Mouse (Mus musculus) liver, embryonic 16.5 days (tissue): Measurements from ENCODE around the gene Cacna1e. TPM values are rescaled to one million over a fixed set of nuclear protein-coding genes. Genes with fewer than 3 reads are reported as not detected.

Source experiments
- ATAC-seq: fragments of 200-750 bp; cut with Nextera tagmentation; 2 replicates; pipeline ENCODE4 v1.8.0; 2017; ENCODE audit warnings: low read depth, mild to moderate bottlenecking, moderate number of reproducible peaks, moderate library complexity
- H3K27ac ChIP-seq: fragments of 300-500 bp; sonication (generic); 2 replicates; pipeline ENCODE4 v1.5.1; 2014; ENCODE audit warnings: mild to moderate bottlenecking, low read length
- H3K27me3 ChIP-seq: fragments of 300-500 bp; sonication (generic); 2 replicates; pipeline ENCODE4 v1.6.1; 2014; ENCODE audit warnings: low read depth, low read length, mixed read lengths; ENCODE audit not compliant: control insufficient read depth, insufficient read depth
- H3K36me3 ChIP-seq: fragments of 300-500 bp; sonication (generic); 2 replicates; pipeline ENCODE4 v1.6.1; 2014; ENCODE audit warnings: mild to moderate bottlenecking; ENCODE audit not compliant: control insufficient read depth, insufficient read depth
- H3K4me1 ChIP-seq: fragments of 300-500 bp; sonication (generic); 2 replicates; pipeline ENCODE4 v1.6.1; 2014; ENCODE audit warnings: low read depth, low read length, mixed read lengths; ENCODE audit not compliant: control insufficient read depth
- H3K4me2 ChIP-seq: fragments of 300-500 bp; sonication (generic); 2 replicates; pipeline ENCODE4 v1.6.1; 2014; ENCODE audit warnings: low read depth, low read length, mixed read lengths
- H3K4me3 ChIP-seq: fragments of 300-500 bp; sonication (generic); 2 replicates; pipeline ENCODE4 v1.5.1; 2014; ENCODE audit warnings: low read depth, mild to moderate bottlenecking, low read length
- H3K9ac ChIP-seq: fragments of 300-500 bp; sonication (generic); 2 replicates; pipeline ENCODE4 v1.6.1; 2014; ENCODE audit warnings: low read depth, low read length
- H3K9me3 ChIP-seq: fragments of 300-500 bp; sonication (generic); replicated peaks from 2 replicates; pipeline ENCODE4 v1.6.1; 2016; ENCODE audit warnings: low read length; ENCODE audit not compliant: control insufficient read depth
- WGBS: fragments of 180-500 bp; shearing (Covaris S2); extraction: QIAGEN DNeasy Blood & Tissue Kit; methylation state at CpG from one replicate; pipeline ENCODE4 v1.1.7; 2014; ENCODE audit not compliant: insufficient replicate concordance; 5-methylcytosine and 5-hydroxymethylcytosine counted together
- polyA plus RNA-seq: library from polyadenylated mRNA; unstranded; fragments of >200 nt; fragmentation: Nextera tagmentation; extraction: Ambion mirVana; gene quantifications from 2 replicates; pipeline ENCODE4 v1.2.1, GENCODE M21; 2015

Cacna1e gene
- polyA plus RNA-seq, 1 experiment from 2014 or later, result 0.05 TPM

DNA sequence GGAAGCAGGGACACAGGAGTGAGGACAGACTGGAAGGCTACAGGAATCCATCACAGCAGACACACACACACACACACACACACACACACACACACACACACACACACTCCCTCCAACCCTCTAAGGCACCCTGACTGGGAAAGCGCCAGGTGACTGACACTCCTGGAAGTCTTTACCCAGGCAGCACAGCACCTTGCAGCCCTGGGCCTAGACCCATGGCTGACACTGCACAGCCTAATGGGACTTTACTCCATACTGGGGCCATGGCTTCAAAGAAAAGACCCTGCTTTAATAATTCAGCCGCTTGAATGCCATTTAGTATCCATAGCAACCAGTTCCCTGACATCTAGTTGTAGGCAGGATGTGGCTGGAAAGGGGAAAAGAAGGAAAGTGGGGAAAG is 2.3 kb upstream of the Cacna1e start:
- H3K4me3 ChIP-seq, result no peak overlapping the region
- ATAC-seq, result no peak
- no peak overlapping the region for H3K4me2 ChIP-seq
- 46% methylated on average over 2 of the region's 2 CpGs for WGBS
- peaks cover 20% of the 10 kb centered on the region for H3K27me3 ChIP-seq
- no peaks in the 10 kb centered on the region for H3K36me3 ChIP-seq
- H3K4me1 ChIP-seq, result no peaks in the 10 kb centered on the region
- no peak overlapping the region for H3K27ac ChIP-seq
- no peaks in the 10 kb centered on the region for H3K9me3 ChIP-seq
- H3K9ac ChIP-seq, result no peak overlapping the region

DNA sequence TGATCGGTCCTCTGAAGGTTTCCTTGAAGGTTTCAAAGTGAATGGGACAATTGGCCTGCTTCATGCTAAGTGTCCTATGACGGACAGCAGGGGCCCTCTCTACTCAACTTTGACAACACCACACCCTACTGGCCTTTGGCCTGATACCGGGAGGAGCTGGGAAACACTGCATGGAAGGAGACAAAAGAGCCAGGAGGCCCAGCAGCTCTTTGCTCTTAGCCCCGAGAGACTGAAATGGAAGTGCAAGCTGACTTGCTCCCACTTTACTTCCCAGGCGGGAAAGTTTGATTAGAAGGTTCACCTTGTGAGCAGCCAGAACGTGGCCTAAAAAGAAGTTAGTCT is 877 bp upstream of the Cacna1e start:
- WGBS, result 32% methylated on average over 6 of the region's 6 CpGs
- no peaks in the 10 kb centered on the region for H3K4me1 ChIP-seq
- H3K27ac ChIP-seq, result no peak overlapping the region
- H3K27me3 ChIP-seq, result peaks cover 20% of the 10 kb centered on the region
- H3K9ac ChIP-seq, result no peak overlapping the region
- no peaks in the 10 kb centered on the region for H3K36me3 ChIP-seq
- H3K4me2 ChIP-seq, result no peak overlapping the region
- ATAC-seq, result no peak
- H3K9me3 ChIP-seq, result no peaks in the 10 kb centered on the region
- no peak overlapping the region for H3K4me3 ChIP-seq

- H3K27me3 ChIP-seq, result peaks cover 20% of the 10 kb centered on the region
- no peaks in the 10 kb centered on the region for H3K9me3 ChIP-seq
- 4% methylated on average over 18 of the region's 18 CpGs for whole genome bisulfite sequencing
- peak overlapping the region; percentile 17 for H3K4me3 ChIP-seq
- H3K4me2 ChIP-seq, result peak overlapping the region; percentile 25
- ATAC-seq, result no peak
- H3K27ac ChIP-seq, result no peak overlapping the region
- no peaks in the 10 kb centered on the region for H3K4me1 ChIP-seq
- no peak overlapping the region for H3K9ac ChIP-seq
- H3K36me3 ChIP-seq, result no peaks in the 10 kb centered on the region
Measured at GRCm38 (mm10) chr1:154883596-154884191, 607 bp downstream of the Cacna1e start.

DNA sequence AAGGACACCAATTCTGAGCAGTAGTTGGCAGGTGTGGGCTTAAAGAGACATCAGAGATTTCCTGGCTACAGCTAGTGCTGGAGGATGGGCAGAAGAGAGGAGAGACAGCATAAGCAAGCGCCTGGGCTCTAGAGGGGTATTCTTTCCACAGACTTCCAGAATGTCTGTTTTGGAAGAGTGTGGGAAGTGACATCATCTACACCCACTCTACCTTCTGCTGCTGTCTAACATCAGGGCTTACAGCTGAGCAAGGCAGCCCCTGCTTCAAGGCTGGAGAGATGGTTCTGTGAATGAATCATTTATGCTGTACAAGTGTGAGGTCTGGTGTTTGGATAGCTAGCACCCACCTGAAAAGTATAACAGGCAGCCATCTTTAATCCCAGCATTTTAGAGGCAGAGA is 18.3 kb downstream of the Cacna1e start:
- H3K9me3 ChIP-seq, result no peaks in the 10 kb centered on the region
- H3K4me3 ChIP-seq, result no peak overlapping the region
- no peaks in the 10 kb centered on the region for H3K36me3 ChIP-seq
- H3K27me3 ChIP-seq, result no peaks in the 10 kb centered on the region
- no peak for ATAC-seq
- H3K4me1 ChIP-seq, result no peaks in the 10 kb centered on the region
- no peak overlapping the region for H3K27ac ChIP-seq
- no peak overlapping the region for H3K9ac ChIP-seq
- WGBS, result 50% methylated on average over 1 of the region's 1 CpGs
- no peak overlapping the region for H3K4me2 ChIP-seq

- no peak for ATAC-seq
Measured at GRCm38 (mm10) chr1:154861416-154861815, 22.9 kb downstream of the Cacna1e start.

GRCm38 (mm10) chr1:154854564-154854963 is 29.7 kb downstream of the Cacna1e start:
- no peaks in the 10 kb centered on the region for H3K9me3 ChIP-seq
- WGBS, result 19% methylated on average over 3 of the region's 3 CpGs
- no peak overlapping the region for H3K27ac ChIP-seq
- H3K36me3 ChIP-seq, result no peaks in the 10 kb centered on the region
- H3K9ac ChIP-seq, result no peak overlapping the region
- H3K4me1 ChIP-seq, result no peaks in the 10 kb centered on the region
- peak; percentile 27; the same call in 1 of the 2 replicates for ATAC-seq
- no peak overlapping the region for H3K4me2 ChIP-seq
- no peak overlapping the region for H3K4me3 ChIP-seq
- no peaks in the 10 kb centered on the region for H3K27me3 ChIP-seq

More at GRCm38 (mm10) chr1:154861416-154861815, 22.9 kb downstream of the Cacna1e start:
- WGBS, result 58% methylated on average over 9 of the region's 9 CpGs
- Histone ChIP-seq H3K4me1 (no peaks in the 10 kb centered on the region), H3K4me2 (no peak overlapping the region), H3K27ac (no peak overlapping the region), H3K9ac (no peak overlapping the region), H3K9me3 (no peaks in the 10 kb centered on the region), H3K36me3 (no peaks in the 10 kb centered on the region), H3K27me3 (no peaks in the 10 kb centered on the region), H3K4me3 (no peak overlapping the region)

- no peak overlapping the region for H3K27ac ChIP-seq
- ATAC-seq, result no peak
- no peaks in the 10 kb centered on the region for H3K9me3 ChIP-seq
- WGBS, result 61% methylated on average over 6 of the region's 6 CpGs
- H3K9ac ChIP-seq, result no peak overlapping the region
- H3K27me3 ChIP-seq, result no peaks in the 10 kb centered on the region
- no peaks in the 10 kb centered on the region for H3K36me3 ChIP-seq
- no peak overlapping the region for H3K4me3 ChIP-seq
- H3K4me2 ChIP-seq, result no peak overlapping the region
- H3K4me1 ChIP-seq, result no peaks in the 10 kb centered on the region
Measured at GRCm38 (mm10) chr1:154850515-154851287, 33.6 kb downstream of the Cacna1e start.

GRCm38 (mm10) chr1:154848683-154849579 is 35.4 kb downstream of the Cacna1e start:
- no peaks in the 10 kb centered on the region for H3K4me1 ChIP-seq
- no peak overlapping the region for H3K9ac ChIP-seq
- ATAC-seq, result no peak
- no peaks in the 10 kb centered on the region for H3K36me3 ChIP-seq
- no peak overlapping the region for H3K4me2 ChIP-seq
- no peaks in the 10 kb centered on the region for H3K9me3 ChIP-seq
- H3K27ac ChIP-seq, result no peak overlapping the region; the same call in 1 of the 2 replicates
- no peaks in the 10 kb centered on the region for H3K27me3 ChIP-seq
- whole genome bisulfite sequencing, result 39% methylated on average over 6 of the region's 6 CpGs
- no peak overlapping the region for H3K4me3 ChIP-seq
